Comparison of ENCODE assay signal across 26 mouse cellular contexts in the genomic region with DNA sequence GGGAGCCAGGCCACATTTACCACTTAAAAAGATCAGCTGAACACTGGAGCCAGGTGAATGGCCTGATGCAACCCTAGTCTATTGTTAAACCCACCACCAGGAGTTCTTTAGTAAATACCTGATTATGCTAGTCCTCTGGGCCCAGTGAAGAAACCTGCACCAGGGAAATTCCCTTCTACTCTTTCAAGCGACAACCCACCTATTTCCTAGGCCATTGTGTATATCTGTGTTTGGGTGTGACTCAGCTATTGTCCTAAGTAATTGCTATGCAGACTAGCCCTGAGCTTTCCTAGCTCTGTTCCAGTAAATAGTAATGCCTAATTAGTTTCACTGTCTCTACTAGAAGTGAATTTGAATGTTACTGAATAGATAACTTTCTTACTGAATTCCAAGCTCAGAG.
"Had no signal": no experiment of that assay in that cellular context is flagged by ENCODE, and none has a peak within 500 bp of the region (broad histone marks: within the 10 kb centered on the region; RNA-seq: fewer than 3 reads in every experiment).

No protein-coding gene starts in this region.

- DNase-seq: gastrocnemius, postnatal 14 days; gastrocnemius, postnatal 36 days; heart, adult 18-20 months; heart, postnatal 10 days; heart, postnatal 4 days; kidney, adult 18-20 months; kidney, adult 8-10 months; kidney, postnatal 10 days; kidney, postnatal 25 days; kidney, postnatal 4 days; liver; liver, embryonic 13.5 days had no signal

- H3K9me3 ChIP-seq: heart, embryonic 12.5 days; hindbrain, embryonic 10.5 days; hindbrain, embryonic 12.5 days; intestine, embryonic 15.5 days; limb, embryonic 10.5 days; limb, embryonic 12.5 days; liver, embryonic 13.5 days; liver, embryonic 15.5 days had no signal

- H3K27me3 ChIP-seq: heart, embryonic 12.5 days; hindbrain, embryonic 12.5 days; intestine, embryonic 15.5 days; limb, embryonic 12.5 days; liver, embryonic 15.5 days had no signal

- H3K9ac ChIP-seq: heart, embryonic 12.5 days; hindbrain, embryonic 12.5 days; hindbrain, embryonic 14.5 days; intestine, embryonic 15.5 days; limb, embryonic 12.5 days; liver, embryonic 13.5 days; liver, embryonic 15.5 days had no signal

- H3K4me1 ChIP-seq: hindbrain, embryonic 12.5 days; intestine, embryonic 15.5 days; limb, embryonic 12.5 days; liver, embryonic 13.5 days; liver, embryonic 15.5 days had no signal

- H3K36me3 ChIP-seq: heart, embryonic 12.5 days; hindbrain, embryonic 10.5 days; hindbrain, embryonic 12.5 days; intestine, embryonic 15.5 days; limb, embryonic 10.5 days; limb, embryonic 12.5 days; liver, embryonic 13.5 days; liver, embryonic 15.5 days had no signal

- ATAC-seq: hindbrain, embryonic 16.5 days; inflammation-experienced regulatory T-cells, adult 6 months; intestine, embryonic 15.5 days; intestine, postnatal 0 days had no signal

- H3K4me2 ChIP-seq: heart, embryonic 12.5 days; hindbrain, embryonic 12.5 days; hindbrain, embryonic 14.5 days; intestine, embryonic 15.5 days; limb, embryonic 12.5 days; liver, embryonic 11.5 days; liver, embryonic 13.5 days; liver, embryonic 15.5 days had no signal

- H3K4me3 ChIP-seq: heart, embryonic 12.5 days; hindbrain, embryonic 10.5 days; hindbrain, embryonic 12.5 days; intestine, embryonic 15.5 days; layer of hippocampus, adult 2 months; left cerebral cortex, adult 2 months; limb, embryonic 10.5 days; limb, embryonic 12.5 days; liver, embryonic 13.5 days; liver, embryonic 15.5 days had no signal

- H3K27ac ChIP-seq: hindbrain, embryonic 10.5 days; hindbrain, embryonic 12.5 days; hindbrain, embryonic 14.5 days; intestine, embryonic 15.5 days; layer of hippocampus, adult 2 months; left cerebral cortex, adult 2 months; limb, embryonic 10.5 days; limb, embryonic 12.5 days; liver, embryonic 13.5 days; liver, embryonic 15.5 days had no signal
